Mouse (Mus musculus) gastrocnemius, postnatal 25 days (tissue): ENCODE data around the gene Denr. TPM values are rescaled to one million over a fixed set of nuclear protein-coding genes. Genes with fewer than 3 reads are reported as not detected.
A peak's percentile ranks its signal among the peaks of the same experiment; 100 is the strongest.

Experiments
- DNase-seq: peaks from one replicate; pipeline ENCODE4 v3.0.0; 2022
- total RNA-seq, 2 experiments: library from RNA; stranded (reverse); gene quantifications; 1 replicate in 1 of 2; 2 replicates in 1 of 2; pipeline ENCODE4 v1.2.3; 2021

The Denr gene
- total RNA-seq, 2 experiments from 2014 or later, result 40.5 to 44.6 TPM

DNA sequence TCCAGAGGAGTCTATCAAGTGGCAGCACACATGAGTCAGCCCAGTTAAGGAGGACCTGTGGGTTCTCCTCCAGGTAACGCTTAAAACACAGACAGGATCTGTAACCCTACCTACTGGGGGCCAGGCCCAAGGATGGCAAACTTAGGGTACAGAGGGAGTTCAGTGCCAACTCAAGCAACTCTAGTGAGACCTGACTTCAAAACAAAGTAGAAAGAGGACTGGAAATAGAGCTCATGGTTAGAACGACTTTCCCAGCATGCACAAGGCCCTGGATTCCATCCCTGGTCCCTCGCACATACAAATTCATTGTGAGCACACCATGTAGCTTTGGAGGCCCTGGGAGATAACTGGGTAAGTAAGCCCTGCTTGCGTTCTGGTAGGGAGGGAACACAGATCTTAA, 63.6 kb downstream of the Denr start:
- no peak for DNase-seq

DNA sequence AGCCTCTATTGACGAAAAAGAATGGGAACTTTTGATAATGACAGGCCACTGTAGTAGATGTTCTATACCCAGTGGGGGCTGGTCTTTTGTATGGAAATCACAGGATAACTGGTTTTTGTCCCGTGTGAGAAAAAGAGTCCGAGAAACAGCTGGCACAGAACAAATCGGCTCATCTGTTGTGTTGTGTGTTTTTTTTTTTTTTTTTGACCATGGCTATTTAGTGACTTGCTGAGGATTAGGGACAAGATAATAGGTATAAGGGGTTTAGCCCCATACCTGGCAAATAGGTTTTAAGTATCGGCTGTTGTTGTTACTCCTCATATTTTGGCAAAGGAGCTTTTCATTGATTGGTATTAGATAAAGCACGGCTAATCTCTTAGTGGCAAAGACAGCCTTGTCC, 65.5 kb downstream of the Denr start:
- DNase-seq, result no peak

DNA sequence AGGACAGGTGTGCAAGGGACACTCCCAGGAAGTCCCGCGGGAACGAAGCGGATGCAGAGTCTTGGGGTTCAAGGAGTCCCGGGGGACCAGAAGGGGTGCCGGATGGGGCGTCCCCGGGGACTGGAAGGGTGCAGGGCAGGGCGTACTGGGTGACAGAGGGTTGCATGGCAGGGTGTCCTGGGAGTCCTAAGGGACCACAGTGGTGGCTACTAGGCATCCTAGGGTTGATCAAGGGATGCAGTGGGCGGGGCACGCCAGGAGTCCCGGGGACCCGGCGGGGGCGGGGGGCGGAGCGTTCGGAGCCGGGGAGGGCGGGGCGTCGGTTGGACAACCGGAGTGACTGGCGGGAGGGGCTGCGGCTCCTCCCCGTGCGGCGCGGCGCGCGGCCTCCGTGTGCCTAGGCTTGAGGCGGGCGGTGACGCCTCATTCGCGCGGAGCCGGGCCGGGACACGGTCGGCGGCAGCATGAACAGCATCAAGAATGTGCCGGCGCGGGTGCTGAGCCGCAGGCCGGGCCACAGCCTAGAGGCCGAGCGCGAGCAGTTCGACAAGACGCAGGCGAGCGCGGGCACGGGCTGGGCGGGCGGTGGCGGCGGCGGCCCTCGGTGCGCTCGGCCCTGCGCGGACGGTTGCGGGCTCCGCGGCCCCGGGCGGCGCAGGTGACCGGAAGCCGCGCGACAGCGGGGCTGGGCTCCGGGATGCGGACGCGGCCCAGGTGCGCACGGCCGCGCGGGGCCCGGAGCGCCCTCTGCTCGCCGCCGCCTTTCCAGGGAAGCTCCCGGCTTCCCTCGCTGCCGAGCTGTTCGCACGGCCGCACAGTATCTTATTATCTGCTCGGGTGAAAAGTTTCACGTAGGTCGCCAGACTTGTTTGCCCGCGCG, 66.6 kb downstream of the Denr start, which contains the start of gene Hip1r:
Hip1r (plus strand) TSS at position 330 of the 880 bp plus-strand sequence.
- peak; percentile 81 for DNase-seq

DNA sequence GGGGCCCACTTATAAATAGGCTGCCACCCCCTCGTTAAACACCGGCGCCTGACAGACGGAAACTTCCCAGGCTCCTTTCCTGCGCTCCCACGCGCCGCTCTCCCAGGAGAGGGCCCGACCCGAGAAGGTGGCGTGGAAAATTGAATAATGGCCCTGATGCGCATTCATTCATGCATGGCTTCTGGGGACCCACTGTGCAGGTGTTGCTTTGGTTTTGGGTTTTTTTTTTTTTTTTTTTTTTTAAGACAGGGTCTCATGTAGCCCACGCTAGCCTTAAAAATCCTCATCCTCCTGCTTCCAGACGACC, 67.2 kb downstream of the Denr start:
- no peak for DNase-seq

DNA sequence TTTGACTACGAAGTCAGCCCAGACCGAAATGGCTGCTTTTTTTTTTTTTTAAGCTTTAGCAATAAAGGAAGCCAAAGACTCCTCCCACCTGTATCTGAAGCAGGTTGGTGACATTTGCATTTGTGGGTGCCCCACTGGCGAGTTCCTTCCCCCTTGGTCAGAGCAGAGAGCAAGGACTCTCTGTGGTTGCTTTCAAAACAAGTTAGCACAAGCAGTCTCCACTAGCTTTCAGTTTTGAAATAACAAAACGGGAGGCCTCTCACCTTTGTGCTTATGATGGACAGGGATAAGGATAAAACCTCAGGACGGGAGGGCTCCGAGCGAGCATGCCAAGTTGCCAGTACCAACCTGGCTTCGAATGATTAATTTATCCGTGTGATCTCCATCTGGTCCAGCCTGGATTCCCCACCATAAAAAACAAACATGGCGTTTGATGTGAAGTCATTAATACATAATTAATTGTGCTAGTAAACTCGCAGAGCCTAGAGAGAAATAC, 67.7 kb downstream of the Denr start:
- DNase-seq, result no peak

DNA sequence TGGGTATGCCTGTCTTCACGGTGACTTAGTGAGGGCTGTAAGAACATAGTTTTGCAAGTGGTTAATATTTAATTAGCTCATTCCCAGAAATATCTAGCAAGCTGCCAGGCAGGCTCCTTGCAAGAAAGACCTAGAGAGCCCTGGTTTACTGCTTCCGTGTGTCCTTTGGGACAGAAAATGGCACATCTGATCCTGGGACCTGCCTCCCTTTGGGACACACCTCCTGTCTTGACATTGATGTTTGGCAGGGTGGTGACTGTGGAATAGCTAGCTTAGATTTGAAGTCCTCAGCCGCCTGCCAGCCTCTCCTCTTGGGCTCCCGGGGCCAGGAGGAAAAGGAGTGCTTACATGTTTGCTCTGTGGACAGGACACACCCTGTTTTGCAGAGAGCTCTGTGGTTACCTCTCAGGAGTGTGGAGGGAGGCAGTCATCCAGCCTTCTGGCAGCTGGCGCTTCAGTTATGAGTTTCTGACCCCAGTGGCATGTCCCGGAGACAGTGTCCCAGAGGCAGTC, 68.7 kb downstream of the Denr start:
- no peak for DNase-seq

DNA sequence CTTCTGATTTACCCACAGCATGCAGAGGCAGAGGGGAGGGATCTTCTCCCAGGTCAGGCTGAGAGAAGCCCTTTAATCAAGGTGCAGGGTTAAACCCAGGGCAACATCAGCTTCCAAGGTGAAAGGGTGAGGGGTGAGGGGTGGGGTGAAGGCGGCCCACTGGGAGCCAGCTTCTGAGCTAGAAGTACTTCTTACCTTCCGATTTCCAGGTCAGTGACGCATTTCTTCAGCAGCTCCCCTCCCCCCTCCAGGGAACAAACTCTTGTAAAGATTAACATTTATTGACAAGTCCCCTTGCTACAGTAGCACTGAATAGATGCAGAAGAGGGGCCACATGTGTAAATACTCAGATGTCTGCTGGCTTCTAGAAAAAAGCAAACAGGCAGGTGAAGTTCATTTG, 70.3 kb downstream of the Denr start:
- no peak for DNase-seq

DNA sequence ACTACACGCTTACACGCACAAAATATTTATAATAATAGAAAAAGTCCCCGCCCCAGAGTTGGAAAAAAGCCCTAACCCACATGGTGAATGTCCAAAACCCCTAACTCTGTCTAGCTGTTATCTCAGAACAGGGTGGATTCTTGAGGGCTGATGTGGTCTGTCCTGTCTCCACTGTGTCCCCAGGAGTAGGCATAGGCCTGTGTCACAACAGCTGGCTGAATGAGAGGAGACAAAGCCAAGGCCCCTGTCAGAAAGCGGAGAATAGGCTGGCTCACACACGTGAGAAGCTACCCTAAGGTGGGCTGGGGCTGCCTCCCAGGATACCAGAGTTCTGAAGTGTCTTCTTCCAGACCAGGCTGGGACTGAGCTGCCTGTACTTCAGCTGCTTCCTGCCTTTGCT, 71.2 kb downstream of the Denr start:
- DNase-seq, result no peak

Other genes starting within 250 kb of the Denr start
- gene Clip1, start 222.6 kb upstream of the Denr start, total RNA-seq, result 100 to 1,000 TPM; 208 to 217 TPM
- gene Zcchc8, start 186.1 kb upstream of the Denr start, total RNA-seq, result 10 to 100 TPM; 16.2 to 17.4 TPM
- 10 to 100 TPM; 31.5 to 36.2 TPM for gene Rsrc2, start 157.8 kb upstream of the Denr start, total RNA-seq
- under 1 TPM; 0.28 to 0.99 TPM for gene Kntc1, start 157.5 kb upstream of the Denr start, total RNA-seq
- gene Hcar2, start 41.7 kb upstream of the Denr start, total RNA-seq, result under 1 TPM in 1 of 2 experiments, not detected in 1; 0.75 TPM
- gene Hcar1, start 27.2 kb upstream of the Denr start, total RNA-seq, result 1 to 10 TPM in 1 of 2 experiments, under 1 TPM in 1; 0.18 to 1.2 TPM
- not detected for gene Gm43518, start 20.2 kb downstream of the Denr start, total RNA-seq
- 1 to 10 TPM; 1.4 to 1.8 TPM for gene Ccdc62, start 23.5 kb downstream of the Denr start, total RNA-seq
- 1 to 10 TPM; 6.2 to 6.6 TPM for gene Hip1r, start 66.5 kb downstream of the Denr start, total RNA-seq
- 1 to 10 TPM; 4.2 to 6.3 TPM for gene Vps37b, start 125.1 kb downstream of the Denr start, total RNA-seq
- 1 to 10 TPM; 7.9 to 9.5 TPM for gene Abcb9, start 188.6 kb downstream of the Denr start, total RNA-seq
- gene Ogfod2, start 205.1 kb downstream of the Denr start, total RNA-seq, result 10 to 100 TPM; 10.0 to 10.4 TPM
- 10 to 100 TPM; 36.0 to 40.9 TPM for gene Arl6ip4, start 208.9 kb downstream of the Denr start, total RNA-seq